Mouse (Mus musculus) kidney, postnatal 36 days (tissue): Measurements from ENCODE around the gene Plekhh2.
A peak's percentile ranks its signal among the peaks of the same experiment; 100 is the strongest.

Experiments
- DNase-seq, 2 experiments: peaks; one replicate each; pipeline ENCODE4 v3.0.0; 2021 to 2022; ENCODE audit warnings: mixed read lengths in 2 of 2

The Plekhh2 gene

GRCm38 (mm10) chr17:84645894-84646293 is 134.2 kb downstream of the Plekhh2 start:
- DNase-seq, result no peak

- no peak for DNase-seq
Measured at GRCm38 (mm10) chr17:84646477-84646876, 134.8 kb downstream of the Plekhh2 start.

- DNase-seq, result no peak
Measured at GRCm38 (mm10) chr17:84647630-84648029, 135.9 kb downstream of the Plekhh2 start.

GRCm38 (mm10) chr17:84650302-84651017 is 138.8 kb downstream of the Plekhh2 start:
- no peak for DNase-seq

GRCm38 (mm10) chr17:84653544-84653943 is 141.8 kb downstream of the Plekhh2 start:
- no peak for DNase-seq

GRCm38 (mm10) chr17:84656205-84656604 is 144.5 kb downstream of the Plekhh2 start:
- no peak for DNase-seq

- no peak for DNase-seq
Measured at GRCm38 (mm10) chr17:84656653-84657421, 145.1 kb downstream of the Plekhh2 start.

GRCm38 (mm10) chr17:84657422-84657732 is 145.7 kb downstream of the Plekhh2 start:
- no peak for DNase-seq

- DNase-seq, result peak in 1 of 2 experiments; percentile 24
Measured at GRCm38 (mm10) chr17:84657782-84658181, 146.1 kb downstream of the Plekhh2 start.

GRCm38 (mm10) chr17:84658195-84658594 is 146.5 kb downstream of the Plekhh2 start:
- no peak for DNase-seq

- no peak for DNase-seq
Measured at GRCm38 (mm10) chr17:84658951-84659350, 147.3 kb downstream of the Plekhh2 start.

GRCm38 (mm10) chr17:84665053-84665452 is 153.4 kb downstream of the Plekhh2 start:
- DNase-seq, result no peak

GRCm38 (mm10) chr17:84665691-84666090 is 154.0 kb downstream of the Plekhh2 start:
- DNase-seq, result peak; percentile 39 to 43

GRCm38 (mm10) chr17:84667848-84668247 is 156.2 kb downstream of the Plekhh2 start:
- no peak for DNase-seq
